Mouse (Mus musculus) frontal cortex, adult 2 months (tissue): ENCODE measurements at regions not wholly inside any gene's neighbourhood (a gene's known extent, or its start where the extent isn't known, plus 50 kb on each side); places are given as distances from the start of the nearest gene placed in this dataset.
A peak's percentile ranks its signal among the peaks of the same experiment; 100 is the strongest.

Experiments used
- DNase-seq, 2 experiments: peaks; one replicate each; pipeline ENCODE4 v3.0.0; 2022; ENCODE audit warnings: low spot score in 1 of 2; ENCODE audit errors: extremely low spot score in 1 of 2

DNA sequence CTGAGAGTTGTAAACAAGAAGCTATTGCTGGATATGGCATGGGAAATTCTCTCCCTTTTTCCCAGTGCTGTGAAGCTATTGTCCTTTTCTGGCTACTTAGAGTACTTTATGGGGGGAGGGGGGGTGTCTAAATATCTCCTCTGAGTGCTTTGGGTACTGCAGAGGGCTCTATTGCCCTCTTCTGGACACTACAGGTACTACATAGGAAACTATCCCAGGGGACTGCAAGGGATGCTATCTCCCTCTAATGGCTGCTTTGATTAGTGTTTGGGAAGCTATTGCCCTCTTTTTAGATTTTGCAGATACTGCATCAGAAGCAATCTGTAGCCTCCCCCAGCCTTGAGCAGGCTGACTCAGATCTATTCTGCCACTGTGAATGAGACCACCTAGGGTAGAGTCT, 55.8 kb upstream of the 5430402E10Rik start:
- peak in 1 of 2 experiments; percentile 16 for DNase-seq
